Mouse (Mus musculus): ENCODE measurements around the gene Zfc3h1.
A peak's percentile ranks its signal among the peaks of the same experiment; 100 is the strongest.

Gene Zfc3h1

DNA sequence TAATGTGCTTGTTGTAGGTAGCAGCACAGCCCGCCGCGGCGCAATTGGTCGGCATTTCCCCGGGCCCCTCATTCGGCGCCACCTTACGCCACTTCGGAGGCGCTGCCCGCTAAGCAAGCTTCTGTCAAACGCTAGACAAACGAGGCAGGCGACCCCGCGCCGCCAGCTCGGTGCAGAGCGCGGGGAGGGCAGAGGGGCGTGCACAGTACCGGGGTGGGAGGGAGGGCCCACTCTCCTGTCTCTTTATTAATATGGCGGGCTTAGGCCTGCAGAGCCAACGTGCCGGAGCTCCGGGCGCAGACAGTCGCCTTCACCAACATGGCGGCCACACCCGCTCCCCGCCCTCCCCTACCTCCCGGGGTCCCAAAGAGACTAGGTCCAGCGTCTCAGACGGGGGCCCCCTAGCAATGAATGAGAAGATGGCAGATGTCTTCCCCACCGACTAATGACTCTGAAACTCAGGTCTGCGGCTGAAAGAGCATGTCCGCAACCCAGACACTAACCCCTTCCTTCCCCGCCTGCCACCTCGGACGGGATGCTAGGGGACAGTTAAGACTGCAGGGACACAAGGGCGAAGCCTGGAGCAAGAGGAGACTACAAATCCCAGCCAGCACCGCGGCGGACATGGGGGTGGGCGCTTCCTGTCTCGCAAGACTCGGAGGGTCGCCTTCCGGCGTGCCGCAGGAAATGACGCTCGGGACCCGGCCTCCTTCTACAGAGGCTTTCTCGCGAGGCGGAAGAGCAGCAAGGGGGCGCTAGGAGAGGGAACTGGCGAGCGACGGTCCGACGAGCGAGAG is at the start of gene Zfc3h1, which contains the start of gene Thap2:
Gene Zfc3h1, plus strand, starts transcription at position 739 of the 797 bp plus-strand sequence.
Gene Thap2, minus strand, starts transcription at position 223 of the 797 bp plus-strand sequence.
- peak; percentile 98 to 100 for DNase-seq

DNA sequence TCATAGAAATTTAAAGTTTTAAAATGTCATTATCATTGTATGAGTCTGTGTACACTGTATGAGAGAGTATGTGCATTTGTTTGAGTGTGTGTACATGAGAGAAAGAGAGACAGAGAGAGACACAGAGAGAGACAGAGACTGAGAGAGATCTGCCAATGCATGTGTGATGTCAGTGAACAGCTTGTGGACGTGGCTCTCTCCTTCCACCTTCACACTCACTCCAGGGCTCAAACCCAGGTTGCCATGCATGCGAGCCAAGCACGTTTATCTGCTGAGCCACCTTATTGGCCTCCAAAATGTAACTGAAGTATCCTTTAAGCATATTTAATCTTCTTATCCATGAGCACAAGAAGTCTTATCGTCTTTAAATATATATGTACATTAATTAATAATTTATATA is 47.9 kb upstream of the Zfc3h1 start:
- no peak for DNase-seq

DNA sequence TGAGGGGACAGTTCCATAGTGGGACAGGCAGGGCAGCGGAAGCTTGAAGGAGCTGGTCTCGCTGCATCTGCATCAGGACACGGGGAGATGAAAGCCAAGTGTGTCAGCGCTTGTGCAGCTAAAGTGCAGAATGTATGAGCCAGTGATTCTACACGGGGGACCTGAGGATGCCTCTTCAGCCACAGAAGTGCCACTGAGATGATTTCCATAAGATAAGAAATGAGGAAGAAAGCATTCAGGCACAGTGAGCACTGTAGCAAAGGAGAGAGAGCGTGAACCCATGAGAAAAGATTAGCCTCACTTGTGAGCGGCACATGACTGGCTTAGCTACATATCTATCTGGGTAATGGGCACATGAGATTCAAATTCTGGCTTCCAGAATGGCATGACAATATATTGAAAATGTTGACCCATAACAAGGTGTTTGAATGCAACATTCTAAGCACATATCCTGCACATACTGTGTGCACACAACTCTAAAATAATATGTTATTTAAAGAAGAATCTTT is 44.9 kb upstream of the Zfc3h1 start:
- DNase-seq, result no peak

DNA sequence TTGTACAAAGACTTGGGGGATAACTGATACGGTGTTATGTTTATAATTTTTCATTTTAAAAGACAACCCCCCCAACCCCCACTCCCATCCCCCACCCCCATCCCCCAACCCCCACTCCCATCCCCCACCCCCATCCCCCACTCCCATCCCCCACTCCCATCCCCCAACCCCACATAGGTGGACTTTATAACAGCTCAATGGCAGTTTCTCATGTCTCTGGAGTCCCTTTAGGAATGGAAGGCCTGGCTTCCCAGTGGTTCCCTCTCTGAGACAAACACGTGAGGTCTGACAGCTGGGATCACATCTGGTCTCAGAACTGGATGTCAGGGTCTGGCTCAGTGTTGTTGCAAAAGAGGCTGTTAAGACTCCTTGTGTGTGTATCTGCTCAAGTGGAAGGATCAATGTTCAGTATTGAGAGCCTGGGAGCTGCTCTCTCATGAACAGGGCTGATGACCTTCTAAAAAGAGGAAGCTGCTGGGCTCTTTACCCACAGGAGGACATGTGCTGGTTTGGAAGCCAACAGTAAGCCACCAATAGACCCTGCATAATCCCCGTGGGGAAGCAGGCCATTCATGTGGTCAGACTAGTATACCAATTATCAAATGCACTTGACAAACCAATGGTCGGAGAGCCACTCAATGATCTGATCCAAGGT is 41.9 kb upstream of the Zfc3h1 start:
- DNase-seq, result no peak

DNA sequence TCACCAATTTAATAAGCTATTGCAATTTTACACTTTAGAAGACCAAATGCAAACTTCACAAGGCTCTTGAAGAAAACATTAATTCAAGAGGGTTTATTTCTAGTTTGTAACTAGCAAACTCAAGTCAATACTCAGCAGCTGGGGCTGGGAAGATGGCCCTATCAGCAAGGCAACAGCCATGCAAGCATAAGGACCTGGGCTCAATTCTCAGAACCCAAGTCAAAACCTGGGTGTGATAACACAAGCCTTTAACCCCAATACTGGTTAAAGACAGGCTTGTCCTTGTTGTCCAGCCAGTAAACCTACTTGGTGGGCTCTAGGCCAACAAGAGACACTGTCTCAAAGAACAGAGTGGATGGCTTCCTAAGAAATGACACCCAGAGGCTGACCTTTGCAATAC is 38.3 kb upstream of the Zfc3h1 start:
- DNase-seq, result no peak

DNA sequence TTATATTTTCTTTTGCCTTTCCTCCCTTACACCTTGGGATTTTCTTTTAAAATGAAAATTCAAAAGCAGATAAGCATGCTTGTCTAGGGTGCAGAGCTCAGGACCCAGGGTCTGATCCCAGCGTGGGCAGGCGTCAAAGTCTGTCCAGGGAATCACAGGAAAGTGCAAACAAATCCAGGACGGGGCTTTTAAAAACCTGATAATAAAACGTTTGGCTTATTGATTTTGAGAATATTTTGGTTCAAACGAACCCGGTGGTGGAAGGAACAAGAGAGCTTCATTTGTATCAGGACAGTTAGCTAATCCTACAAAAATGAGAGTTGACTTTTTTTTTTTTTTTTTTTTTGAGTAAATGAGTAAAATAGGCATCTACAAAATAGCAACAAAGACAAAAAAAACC is 36.6 kb upstream of the Zfc3h1 start:
- DNase-seq, result no peak

DNA sequence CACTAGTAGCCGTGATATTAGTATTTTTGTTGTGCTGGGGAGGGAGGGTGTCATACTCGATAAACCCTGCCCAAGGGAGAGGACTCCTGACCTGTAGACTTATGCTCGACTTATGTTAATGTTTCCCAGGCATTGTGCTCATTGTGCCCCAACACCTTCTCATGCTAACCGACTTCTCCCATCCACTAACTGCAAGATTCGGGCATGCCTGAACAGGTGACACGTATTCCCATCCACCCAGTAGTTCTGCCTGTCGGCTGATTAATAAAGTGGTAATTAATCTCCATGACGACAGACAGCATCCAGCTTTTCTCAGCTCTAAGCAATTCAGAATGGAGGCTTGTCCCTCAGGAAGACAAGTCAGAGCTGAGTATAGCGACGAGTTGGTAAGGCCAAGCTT is 35.7 kb upstream of the Zfc3h1 start:
- DNase-seq, result no peak

DNA sequence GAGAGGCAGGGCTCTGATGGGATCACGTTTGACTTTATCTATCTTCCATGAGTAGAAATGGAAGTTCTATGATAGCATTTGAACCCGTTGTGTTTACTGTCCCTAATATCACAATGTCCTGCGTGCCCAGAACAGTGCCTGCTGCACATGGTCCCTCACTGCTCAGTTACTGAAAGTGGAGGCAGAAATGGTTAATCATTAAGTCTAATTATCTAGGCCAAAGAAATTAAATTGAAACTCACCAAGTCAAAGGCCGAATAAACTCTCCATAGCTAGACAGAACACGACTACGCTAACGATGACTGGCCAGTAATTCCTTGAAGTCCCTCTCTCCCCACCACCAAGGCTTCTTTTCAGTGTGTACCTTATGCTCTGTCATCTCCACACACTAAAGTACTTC is 35.2 kb upstream of the Zfc3h1 start:
- no peak for DNase-seq

DNA sequence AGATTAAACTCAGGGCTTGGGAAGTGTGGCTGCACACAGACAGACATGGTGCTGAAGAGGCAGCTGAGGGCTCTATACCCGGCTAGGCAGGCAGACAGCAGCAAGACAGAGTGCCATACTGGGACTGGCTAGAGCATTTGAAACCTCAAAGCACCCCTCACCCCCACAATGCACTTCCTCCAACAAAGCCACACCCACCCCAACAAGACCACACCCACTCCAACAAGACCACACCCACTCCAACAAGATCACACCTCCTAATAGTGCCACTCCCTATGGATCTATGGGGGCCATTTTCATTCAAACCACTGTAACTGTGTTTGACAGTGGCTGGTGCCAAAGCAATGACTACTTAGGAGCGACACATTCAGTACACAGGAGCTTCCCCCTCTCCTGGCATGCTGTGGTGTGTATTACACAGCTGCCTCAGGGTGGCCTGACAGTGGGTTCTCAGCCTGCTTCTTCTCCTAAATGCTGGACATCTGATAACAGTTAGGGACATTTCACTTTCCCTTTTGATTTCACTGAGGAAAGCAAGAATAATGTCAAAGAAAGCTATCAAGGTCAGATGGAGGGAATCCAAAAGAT is 33.9 kb upstream of the Zfc3h1 start:
- no peak for DNase-seq

DNA sequence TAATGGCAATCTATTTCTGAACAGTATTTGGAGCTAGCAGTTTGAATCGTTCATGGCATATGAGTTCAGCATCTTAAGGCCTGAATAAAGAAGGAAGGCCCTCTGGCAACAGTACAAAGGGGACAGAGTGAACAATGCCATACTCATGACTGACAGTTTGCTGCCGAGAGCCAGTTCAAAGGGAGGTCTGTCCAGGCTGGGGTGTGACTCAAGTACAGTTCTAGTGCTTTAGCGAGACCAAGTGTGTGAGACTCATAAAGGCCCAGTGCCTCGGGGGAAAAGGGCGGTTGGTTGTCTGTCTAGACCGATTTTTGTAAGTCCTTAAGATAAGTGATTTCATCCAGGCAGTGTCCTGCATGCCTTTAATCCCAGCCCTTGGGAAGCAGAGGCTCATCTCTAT is 30.2 kb upstream of the Zfc3h1 start:
- no peak for DNase-seq

DNA sequence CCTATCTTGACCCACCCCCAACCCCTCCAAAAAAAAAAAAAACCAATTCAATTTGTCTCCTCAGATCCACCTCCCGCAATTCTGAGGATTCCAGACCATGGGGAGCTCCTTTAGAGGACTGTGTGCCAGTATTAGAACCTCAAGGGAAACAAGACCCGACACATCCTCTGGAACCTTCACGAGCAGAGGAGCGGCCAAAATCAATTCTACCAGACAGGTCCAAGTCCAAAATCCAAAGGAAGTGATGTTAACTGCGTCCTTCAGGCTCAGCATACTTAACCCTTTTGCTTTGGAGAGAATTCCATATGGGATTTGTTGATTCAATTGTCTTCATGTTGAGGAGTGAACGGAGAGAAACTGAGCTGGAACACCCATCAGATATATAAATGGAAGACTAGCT is 29.7 kb upstream of the Zfc3h1 start:
- DNase-seq, result no peak

DNA sequence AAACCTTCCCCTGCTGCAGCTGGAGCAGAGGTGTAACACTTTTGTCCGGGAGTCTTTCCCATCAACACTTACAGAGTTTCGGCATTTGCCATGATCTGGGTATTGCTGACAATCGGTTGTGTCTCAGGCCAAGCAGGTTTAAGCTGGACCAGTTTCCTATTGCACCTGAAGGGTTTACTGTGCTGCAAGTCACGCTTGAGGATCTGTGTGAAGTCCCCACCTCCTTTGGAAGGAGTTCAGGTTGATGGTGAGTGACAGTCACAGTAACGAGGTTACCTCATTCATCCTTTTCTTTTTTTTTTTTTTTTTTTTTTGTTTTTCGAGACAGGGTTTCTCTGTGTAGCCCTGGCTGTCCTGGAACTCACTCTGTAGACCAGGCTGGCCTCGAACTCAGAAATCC is 28.7 kb upstream of the Zfc3h1 start:
- DNase-seq, result no peak

DNA sequence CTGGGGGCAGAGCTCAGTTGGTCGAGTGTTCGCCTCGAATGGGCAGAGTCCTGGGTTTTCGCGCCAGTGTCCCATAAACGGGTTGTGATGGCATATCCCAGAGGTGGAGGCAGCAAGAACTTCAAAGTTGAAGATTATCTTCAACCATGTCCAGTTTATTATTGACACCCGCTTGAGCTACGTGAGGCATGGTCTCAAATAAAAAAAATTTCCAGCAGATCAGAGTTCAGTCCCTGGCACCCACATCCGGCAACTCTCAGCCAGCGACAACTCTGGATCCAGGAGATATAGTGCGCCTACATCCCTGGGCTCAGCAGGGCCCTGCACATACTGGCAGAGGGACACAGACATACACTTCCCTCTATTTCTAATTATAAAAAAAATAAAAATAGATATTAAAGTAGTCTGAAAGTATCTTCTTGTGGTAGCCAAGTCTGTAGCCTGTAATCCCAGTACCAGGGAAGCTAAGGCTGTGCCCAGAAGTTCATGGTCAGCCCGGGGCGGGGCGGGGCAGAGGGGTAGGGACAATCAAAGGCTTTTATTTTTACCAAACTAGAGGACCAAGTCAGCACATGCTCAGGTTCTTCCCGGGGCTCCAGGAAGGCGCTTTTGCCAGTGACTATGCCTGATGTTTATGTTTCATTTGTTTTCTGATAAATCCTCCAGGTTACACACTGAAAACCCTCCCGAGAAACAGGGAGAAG is 26.4 kb upstream of the Zfc3h1 start:
- no peak for DNase-seq

DNA sequence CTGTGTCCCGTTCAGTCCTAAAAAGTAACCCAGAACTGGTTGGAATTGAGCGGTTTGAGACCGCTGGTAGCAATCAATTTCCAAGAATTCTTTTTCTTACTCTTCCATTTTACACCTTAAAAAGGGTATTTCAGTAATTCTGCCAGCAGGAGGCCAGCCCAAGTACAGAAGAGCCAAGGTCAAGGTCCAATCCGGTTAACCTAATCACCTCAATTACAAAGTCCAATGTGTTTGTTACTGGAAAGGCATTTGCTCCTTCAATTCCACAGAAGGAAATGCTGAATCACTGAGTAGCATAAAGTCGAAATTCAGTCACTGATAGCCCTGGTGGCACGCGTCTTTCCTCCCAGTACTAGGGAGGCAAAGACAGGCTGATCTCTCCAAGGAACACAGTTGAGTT is 25.7 kb upstream of the Zfc3h1 start:
- DNase-seq, result no peak

DNA sequence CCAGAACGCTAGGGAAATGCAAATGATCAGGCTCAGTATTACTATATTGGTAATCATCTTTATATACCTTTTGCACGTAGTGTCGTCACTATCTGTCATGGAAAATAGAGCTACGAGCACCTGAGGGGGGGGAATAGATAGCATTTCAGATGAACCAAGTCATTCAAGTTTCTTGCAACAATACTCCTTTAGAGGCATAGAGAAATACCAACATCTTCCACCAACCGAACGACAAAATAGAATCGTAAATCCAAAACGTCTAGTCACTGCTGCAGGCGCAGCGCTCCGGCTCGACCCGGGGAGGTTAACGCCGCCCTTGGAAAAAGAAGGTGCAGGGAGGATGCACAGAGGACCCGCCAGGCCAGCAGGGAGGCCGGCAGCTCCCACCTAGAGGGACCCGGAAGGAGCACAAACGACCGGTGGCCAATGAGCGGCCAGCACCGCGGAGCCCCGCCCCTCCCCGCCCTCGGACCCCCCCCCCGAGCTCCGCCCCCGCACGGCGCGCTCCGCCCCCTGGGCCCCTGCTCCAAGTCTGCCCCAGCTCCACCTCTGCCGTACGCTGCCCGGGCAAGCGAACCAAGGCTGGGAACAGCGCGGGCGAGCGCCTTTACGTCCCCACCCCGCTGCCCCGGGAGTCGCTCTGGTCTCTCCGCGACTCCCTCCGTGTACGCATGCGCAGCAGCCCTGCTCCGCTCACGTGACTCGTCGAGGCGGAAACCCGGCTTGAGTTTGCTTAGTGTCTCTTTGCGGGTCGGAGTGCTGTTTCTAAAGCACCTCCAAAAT is 22.7 kb upstream of the Zfc3h1 start, which contains the start of gene Tmem19:
Gene Tmem19, minus strand, starts transcription at position 662 of the 783 bp plus-strand sequence.
- DNase-seq, result peak; percentile 97

DNA sequence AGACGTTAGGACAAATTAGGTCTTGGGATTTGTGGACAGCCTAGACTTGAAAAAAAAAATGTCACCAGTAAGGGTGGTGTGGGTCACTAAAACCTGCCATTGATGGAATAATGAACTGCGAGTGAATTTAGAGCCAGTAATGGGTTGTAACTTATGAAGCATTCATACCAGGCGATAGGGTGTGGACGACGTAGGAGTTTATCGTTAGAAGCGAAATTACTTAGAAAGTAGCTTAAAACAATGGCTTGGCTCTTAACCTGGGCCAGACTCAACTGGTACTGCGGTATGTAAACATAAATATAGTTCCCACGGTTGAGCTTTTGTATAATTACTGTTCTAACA is 22.2 kb upstream of the Zfc3h1 start:
- DNase-seq, result no peak

DNA sequence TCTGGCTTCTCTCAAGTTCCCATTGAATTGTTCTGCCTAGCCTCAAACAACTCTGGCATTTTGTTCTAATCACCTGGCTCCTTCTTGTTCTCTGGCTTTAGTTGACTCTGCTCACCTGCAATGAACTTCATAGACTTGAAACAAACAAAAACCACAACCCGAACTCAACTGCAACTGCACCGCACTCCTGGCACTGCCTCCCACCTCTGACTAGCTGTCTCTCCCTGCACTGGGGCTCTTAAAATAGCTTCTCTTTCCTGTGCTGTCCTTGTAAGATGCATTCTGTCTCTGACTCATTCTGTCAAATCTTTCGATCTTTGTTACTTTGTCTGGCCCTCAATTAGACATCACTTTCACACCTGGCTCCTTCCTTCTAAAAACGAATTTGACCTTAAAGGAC is 21.6 kb upstream of the Zfc3h1 start:
- DNase-seq, result no peak

DNA sequence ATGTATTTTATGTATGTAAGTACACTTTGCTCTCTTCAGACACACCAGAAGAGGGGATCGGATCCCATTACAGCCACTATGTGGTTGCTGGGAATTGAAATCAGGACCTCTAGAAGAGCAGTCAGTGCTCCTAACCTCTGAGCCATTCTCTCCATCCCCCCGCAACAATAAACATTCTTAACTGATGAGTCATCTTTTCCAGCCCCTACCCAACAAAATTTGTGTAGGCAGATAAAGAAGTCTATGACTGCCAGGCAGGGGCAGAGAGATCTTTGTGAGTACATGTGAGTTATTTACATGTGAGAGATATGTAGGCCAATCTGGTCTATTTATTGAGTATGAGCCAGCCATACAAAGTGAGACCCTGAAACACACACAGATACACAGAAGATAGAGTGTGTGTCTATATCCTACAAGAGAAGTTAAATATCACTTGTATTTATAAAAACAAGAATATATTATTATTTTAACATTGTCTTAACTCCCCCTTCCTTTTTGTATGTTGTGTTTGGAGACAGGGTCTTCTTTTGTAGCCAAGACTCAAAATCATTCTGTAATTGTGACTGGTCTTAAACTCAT is 3.2 kb upstream of the Zfc3h1 start:
- no peak for DNase-seq

DNA sequence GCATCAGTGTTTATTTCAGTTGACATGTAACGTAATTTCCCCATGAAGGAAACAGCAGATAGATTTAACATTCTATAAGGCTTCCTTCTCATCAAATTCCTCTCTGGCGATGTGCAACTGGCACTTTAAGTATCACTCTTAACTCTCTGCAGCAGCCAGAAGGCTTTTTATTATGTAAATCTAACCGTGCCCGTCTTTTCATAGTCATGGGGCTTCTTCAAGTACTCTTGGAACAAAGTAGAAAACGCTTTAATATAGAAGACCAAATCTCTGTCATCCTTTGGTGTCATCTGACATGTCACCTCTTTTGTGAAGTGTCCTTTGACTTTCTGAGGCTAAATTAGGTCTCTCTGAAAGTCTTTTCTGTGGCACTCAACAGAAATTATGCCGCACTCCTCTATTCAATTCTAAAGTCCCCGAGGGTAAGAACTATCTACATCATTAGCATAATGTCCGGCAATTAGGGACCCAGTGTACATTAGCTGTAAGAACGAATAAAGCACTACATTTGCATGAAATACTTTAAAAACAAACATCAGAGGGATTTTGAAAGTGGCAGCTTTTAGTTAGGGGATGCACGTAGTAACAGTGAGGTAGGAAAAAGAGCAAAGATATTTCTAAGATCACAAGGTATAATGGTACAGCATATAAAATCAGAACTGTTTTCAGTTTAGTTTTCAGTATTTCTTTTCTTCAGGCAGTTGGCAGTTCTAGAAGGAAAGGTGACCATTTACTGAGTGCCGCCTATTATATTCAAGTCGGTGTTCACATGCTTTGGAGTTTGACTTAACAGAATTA is 1.7 kb upstream of the Zfc3h1 start:
- DNase-seq, result no peak

DNA sequence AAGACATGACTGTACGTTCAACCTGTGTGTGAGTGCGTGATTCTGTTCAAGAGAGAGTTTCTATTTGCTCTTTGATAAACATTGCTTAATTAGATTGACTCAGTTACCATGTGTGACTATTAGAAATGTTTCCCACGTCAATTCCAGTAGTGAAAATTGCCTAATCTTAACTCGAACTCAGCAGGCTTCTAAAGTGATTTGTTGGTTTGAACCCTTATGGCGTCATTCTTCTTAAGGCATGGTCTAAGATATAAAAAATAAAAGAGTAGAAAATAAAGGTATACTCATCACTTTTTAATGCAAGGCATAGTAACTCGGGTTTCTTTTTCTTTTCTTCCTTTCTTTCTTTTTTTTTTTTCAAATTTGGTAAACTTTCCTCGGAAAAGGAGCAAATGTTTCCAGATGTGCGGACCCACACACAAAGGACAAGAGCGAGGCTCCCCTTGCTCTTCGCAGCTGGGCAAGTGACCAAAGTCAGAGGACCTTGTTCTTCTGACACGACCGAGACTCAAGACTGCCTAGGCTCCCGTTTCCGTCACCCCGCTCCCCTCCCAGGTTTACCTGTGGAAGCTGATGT is 1.0 kb upstream of the Zfc3h1 start:
- DNase-seq, result no peak

Measured in cerebellum, adult 18-20 months (tissue).